Mouse (Mus musculus) retina, postnatal 1 day (tissue): Measurements from ENCODE around the gene Mnx1.
A peak's percentile ranks its signal among the peaks of the same experiment; 100 is the strongest.
"Not testable (repeated sequence)": the region's sequence is repeated elsewhere in the genome, so short reads cannot be mapped to it uniquely, and the experiment has no call there.

Experiments
- DNase-seq: peaks from one replicate; pipeline ENCODE4 v3.0.0-alpha.2; 2012

Mnx1 gene

GRCm38 (mm10) chr5:29468351-29469065 lies 9.8 kb downstream of the Mnx1 start:
- DNase-seq, result no peak

GRCm38 (mm10) chr5:29467489-29468350 lies 10.6 kb downstream of the Mnx1 start:
- DNase-seq, result peak; percentile 58

- no peak for DNase-seq
Observed at GRCm38 (mm10) chr5:29462943-29463686, 15.2 kb downstream of the Mnx1 start.

GRCm38 (mm10) chr5:29456895-29457656 lies 21.2 kb downstream of the Mnx1 start:
- DNase-seq, result no peak

GRCm38 (mm10) chr5:29452352-29452751 lies 25.9 kb downstream of the Mnx1 start:
- no peak for DNase-seq

GRCm38 (mm10) chr5:29445275-29445674 lies 33.0 kb downstream of the Mnx1 start:
- no peak for DNase-seq

GRCm38 (mm10) chr5:29436728-29437127 lies 41.5 kb downstream of the Mnx1 start:
- DNase-seq, result not testable (repeated sequence)

GRCm38 (mm10) chr5:29435491-29435890 lies 42.8 kb downstream of the Mnx1 start:
- no peak for DNase-seq

GRCm38 (mm10) chr5:29434872-29435358 lies 43.4 kb downstream of the Mnx1 start:
- DNase-seq, result no peak

GRCm38 (mm10) chr5:29434228-29434871 lies 43.9 kb downstream of the Mnx1 start, which contains the start of gene Nom1:
TSS of gene Nom1 (plus strand) at chr5:29434664.
- peak; percentile 95 for DNase-seq

GRCm38 (mm10) chr5:29423330-29423729 lies 54.9 kb downstream of the Mnx1 start:
- not testable (repeated sequence) for DNase-seq
